Mouse (Mus musculus) neural tube, embryonic 11.5 days (tissue): ENCODE measurements around the gene Pax6. TPM values are rescaled to one million over a fixed set of nuclear protein-coding genes. Genes with fewer than 3 reads are reported as not detected.

ENCODE experiments used
- ATAC-seq: fragments of 200-750 bp; cut with Nextera tagmentation; 2 replicates; pipeline ENCODE4 v1.8.0; 2017; ENCODE audit warnings: moderate number of reproducible peaks, mild to moderate bottlenecking, moderate TSS enrichment, moderate library complexity; ENCODE audit not compliant: insufficient read depth, low FRiP score, low TSS enrichment
- DNase-seq: peaks from one replicate; pipeline ENCODE4 v3.0.0-alpha.2; 2015; ENCODE audit warnings: low spot score
- H3K27ac ChIP-seq: fragments of 300-500 bp; sonication (generic); 2 replicates; pipeline ENCODE4 v1.5.1; 2014; ENCODE audit warnings: low read depth, mild to moderate bottlenecking, low read length
- H3K27me3 ChIP-seq: fragments of 300-500 bp; sonication (generic); 2 replicates; pipeline ENCODE4 v1.6.1; 2014; ENCODE audit warnings: mild to moderate bottlenecking, low read length, mixed read lengths; ENCODE audit not compliant: control insufficient read depth, insufficient read depth
- H3K36me3 ChIP-seq: fragments of 300-500 bp; sonication (generic); 2 replicates; pipeline ENCODE4 v1.6.1; 2014; ENCODE audit warnings: mild to moderate bottlenecking, low read length, moderate library complexity, mixed read lengths; ENCODE audit not compliant: control insufficient read depth, insufficient read depth
- H3K4me1 ChIP-seq: fragments of 300-500 bp; sonication (generic); 2 replicates; pipeline ENCODE4 v1.6.1; 2014; ENCODE audit warnings: low read length, mixed read lengths; ENCODE audit not compliant: control insufficient read depth, insufficient read depth
- H3K4me2 ChIP-seq: fragments of 300-500 bp; sonication (generic); 2 replicates; pipeline ENCODE4 v1.6.1; 2014; ENCODE audit warnings: low read depth, mild to moderate bottlenecking, moderate library complexity
- H3K4me3 ChIP-seq: fragments of 300-500 bp; sonication (generic); 2 replicates; pipeline ENCODE4 v1.5.1; 2014; ENCODE audit warnings: low read depth, low read length
- H3K9ac ChIP-seq: fragments of 300-500 bp; sonication (generic); 2 replicates; pipeline ENCODE4 v1.6.1; 2014; ENCODE audit warnings: mild to moderate bottlenecking, low read length
- H3K9me3 ChIP-seq: fragments of 300-500 bp; sonication (generic); 2 replicates; pipeline ENCODE4 v1.6.1; 2016; ENCODE audit warnings: low read length; ENCODE audit not compliant: control insufficient read depth
- WGBS: fragments of 180-500 bp; shearing (Covaris S2); extraction: QIAGEN DNeasy Blood & Tissue Kit; methylation state at CpG from one replicate; pipeline ENCODE4 v1.1.7; 2014; 5-methylcytosine and 5-hydroxymethylcytosine counted together
- polyA plus RNA-seq: library from polyadenylated mRNA; unstranded; fragments of >200 nt; fragmentation: Nextera tagmentation; extraction: Ambion mirVana; gene quantifications from 2 replicates; pipeline ENCODE4 v1.2.1, GENCODE M21; 2014

Gene Pax6
- polyA plus RNA-seq, result 28.2 and 30.7 TPM in 2 replicates

DNA sequence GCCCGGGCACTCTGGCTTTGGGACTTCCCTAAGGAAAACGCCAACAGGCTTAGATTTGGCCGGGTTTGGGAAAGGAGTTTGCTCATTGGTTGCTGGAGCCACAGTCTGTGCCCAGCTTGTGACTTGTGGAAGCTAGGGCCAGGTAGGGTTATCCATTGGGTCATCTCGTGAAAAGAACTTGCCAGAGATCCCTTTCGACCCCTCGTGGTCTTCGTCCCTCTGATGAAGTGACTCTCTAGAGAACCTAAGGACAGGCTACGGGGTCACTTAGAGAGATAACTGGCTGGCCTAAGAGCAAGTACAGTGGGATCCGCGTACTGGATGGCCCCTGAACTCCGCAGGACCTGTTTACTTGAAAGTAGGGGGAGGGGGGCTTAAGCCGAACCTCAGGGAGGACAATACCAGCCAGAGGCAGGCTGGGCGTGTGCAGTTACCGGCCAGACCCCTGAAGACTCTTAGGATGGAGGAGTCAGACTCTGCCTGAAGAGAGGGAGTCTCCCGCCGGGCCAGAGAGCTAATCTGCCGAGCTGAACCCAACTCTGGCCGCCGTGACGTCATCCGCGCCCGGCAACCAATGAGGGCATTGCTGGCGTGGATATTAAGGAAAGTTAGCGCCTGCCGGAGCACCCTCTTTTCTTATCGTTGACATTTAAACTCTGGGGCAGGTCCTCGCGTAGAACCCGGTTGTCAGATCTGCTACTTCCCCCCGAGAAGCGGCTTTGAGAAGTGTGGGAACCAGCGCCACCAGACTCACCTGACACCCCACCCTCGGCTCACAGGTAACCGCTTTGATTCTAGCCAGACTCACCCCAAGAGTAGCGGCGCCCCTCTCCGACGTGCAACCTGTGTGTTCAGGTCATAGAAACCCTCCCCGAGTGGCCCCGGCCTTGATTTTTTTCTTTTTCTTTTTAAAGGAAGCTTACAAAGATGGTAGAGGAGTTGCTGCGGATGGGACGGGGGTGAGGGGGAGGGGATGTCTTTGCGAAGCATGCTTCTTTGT is at the start of gene Pax6:
Gene Pax6 (plus strand): TSS at position 630 of the 1,000 bp plus-strand sequence.
- Histone ChIP-seq H3K27ac (no peak within 1 kb of the TSS), H3K27me3 (peaks cover 88% of the 10 kb centered on the region), H3K9ac (peak within 1 kb of the TSS; percentile 53), H3K4me2 (peak within 1 kb of the TSS; percentile 71), H3K4me1 (peaks cover 23% of the 10 kb centered on the region), H3K36me3 (no peaks in the 10 kb centered on the region), H3K4me3 (peak within 1 kb of the TSS; percentile 39), H3K9me3 (no peaks in the 10 kb centered on the region)
- DNase-seq (peak; percentile 65), ATAC-seq (peak; percentile 27)
- WGBS, result under 1% methylated on average over 44 of the region's 44 CpGs

DNA sequence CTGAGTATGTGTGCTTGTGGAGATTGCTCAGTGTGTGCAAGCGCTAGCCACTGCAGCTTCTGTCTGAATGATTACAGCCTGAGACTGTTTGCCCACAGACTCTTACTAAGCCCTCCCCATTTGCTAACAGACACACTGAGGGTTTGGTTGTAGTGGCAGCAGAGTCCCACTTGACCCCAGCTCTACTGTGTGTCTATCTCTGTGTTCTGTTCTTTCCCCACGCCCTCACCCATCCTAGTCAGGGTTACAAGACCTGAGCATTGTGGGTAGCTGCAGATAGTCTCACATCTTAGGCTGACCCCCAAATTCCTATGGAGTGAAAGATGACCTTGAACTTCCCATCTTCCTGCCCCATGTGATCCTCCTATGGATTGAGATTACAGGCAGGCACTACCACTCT is 19.8 kb upstream of the Pax6 start:
- H3K9me3 ChIP-seq, result no peaks in the 10 kb centered on the region

DNA sequence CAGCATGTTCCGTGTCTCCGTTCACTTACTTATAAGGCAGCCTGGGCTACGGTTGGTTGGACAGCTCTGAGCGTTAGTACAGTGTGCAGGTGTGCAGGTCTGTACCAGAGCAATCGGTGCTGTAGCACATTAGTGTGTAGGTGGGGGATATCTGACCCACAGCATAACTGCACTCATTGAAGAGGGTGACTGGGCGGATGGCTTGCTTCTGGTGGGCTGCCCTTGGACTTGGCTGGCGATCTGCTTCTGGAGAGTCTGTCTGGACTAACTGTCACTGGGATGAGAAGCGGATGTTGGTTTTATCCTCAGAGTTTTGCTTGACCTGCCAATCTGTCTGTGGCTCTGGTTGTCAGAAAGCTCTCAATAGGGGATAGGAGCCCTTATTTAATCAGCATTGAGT is 12.2 kb upstream of the Pax6 start:
- 87% methylated on average over 8 of the region's 8 CpGs for whole genome bisulfite sequencing
- H3K27me3 ChIP-seq, result peaks cover 30% of the 10 kb centered on the region

More for the DNA sequence above, 19.8 kb upstream of the Pax6 start:
- Histone ChIP-seq H3K36me3 (no peaks in the 10 kb centered on the region), H3K27ac (no peak overlapping the region), H3K9ac (no peak overlapping the region), H3K4me3 (no peak overlapping the region), H3K4me2 (no peak overlapping the region), H3K27me3 (no peaks in the 10 kb centered on the region), H3K4me1 (no peaks in the 10 kb centered on the region)
- DNase-seq, result no peak
- 88% methylated on average over 2 of the region's 2 CpGs for WGBS
- ATAC-seq, result no peak

DNA sequence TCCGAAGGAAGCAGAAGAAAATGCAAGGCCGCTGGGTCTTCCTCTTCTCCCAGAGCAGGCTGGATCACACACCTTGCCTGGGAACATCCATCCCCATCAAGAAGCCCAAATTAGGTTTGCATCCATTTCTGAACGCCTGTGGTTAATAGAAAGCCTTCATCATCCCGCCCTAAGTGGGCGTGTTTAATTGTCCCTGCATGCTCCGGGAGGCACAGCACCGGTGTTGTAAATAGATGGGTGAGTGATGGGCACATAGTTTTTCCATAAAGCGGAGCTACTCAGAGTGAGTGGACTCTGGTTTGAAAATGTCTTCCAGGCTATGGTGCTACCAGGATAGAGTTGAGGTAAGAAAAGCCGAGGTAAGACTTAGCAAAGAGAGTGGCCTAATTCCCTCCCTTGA is 9.3 kb upstream of the Pax6 start:
- H3K27ac ChIP-seq, result no peak overlapping the region
- H3K36me3 ChIP-seq, result no peaks in the 10 kb centered on the region
- ATAC-seq, result no peak
- no peaks in the 10 kb centered on the region for H3K9me3 ChIP-seq
- WGBS, result 7% methylated on average over 9 of the region's 9 CpGs
- H3K4me1 ChIP-seq, result peaks cover 7% of the 10 kb centered on the region
- peak; percentile 25 for DNase-seq
- H3K27me3 ChIP-seq, result peaks cover 54% of the 10 kb centered on the region
- no peak overlapping the region for H3K9ac ChIP-seq
- 0 out of 2 replicates have a peak overlapping the region, but pooled peaks have one; percentile 10 for H3K4me3 ChIP-seq
- peak overlapping the region; percentile 33 for H3K4me2 ChIP-seq

More for the DNA sequence above, 12.2 kb upstream of the Pax6 start:
- no peaks in the 10 kb centered on the region for H3K9me3 ChIP-seq
- DNase-seq, result no peak
- H3K4me1 ChIP-seq, result peaks cover 7% of the 10 kb centered on the region
- no peak for ATAC-seq
- no peak overlapping the region for H3K4me3 ChIP-seq
- H3K9ac ChIP-seq, result no peak overlapping the region
- H3K27ac ChIP-seq, result no peak overlapping the region
- H3K4me2 ChIP-seq, result no peak overlapping the region
- no peaks in the 10 kb centered on the region for H3K36me3 ChIP-seq

DNA sequence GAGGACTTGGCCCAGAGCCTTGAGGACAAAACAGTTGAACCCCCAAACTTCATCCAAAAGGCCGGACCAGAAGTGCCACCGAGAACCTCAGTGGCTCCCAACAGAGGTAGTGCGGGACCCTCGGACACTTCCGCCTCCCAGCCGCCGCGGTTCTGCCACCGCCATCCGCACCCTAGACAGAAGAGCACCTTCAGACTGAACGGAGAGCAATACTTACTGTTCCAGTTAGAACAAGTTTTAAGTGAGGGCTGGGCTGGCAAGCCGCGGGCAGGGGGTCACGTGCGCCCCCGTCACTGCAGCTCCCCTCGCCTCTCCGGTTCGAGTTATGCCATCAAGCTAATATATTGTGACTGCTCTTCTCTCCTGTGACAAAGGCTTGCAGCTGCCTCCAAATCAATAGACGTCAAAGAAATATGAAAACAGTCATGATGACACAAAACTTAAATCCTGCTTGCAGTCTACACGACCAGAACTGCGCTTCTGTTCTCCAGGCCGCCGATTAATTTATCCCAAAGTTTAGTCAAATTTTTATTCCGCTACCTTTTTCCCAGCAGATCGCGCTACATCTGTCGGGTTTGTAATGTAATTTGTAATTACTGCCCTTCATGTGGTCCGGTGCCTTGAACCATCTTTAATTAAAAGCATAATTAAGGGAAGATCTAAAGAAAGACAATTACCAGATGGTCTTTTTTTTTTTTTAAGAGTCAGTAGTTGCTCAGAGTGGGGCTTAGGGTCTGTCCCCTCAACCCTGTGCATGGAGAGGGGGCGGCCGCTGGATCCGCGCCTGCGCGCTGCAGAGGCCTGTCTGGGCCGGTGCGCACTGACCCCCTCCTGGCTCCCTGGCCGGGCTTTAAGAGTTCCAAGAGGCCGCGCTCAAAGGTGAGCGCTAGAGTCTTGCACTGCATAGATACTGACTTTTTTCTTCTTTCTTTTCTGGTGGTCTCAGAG is 8.5 kb upstream of the Pax6 start:
- Histone ChIP-seq H3K36me3 (no peaks in the 10 kb centered on the region), H3K4me3 (peak overlapping the region; percentile 26), H3K27ac (no peak overlapping the region), H3K4me1 (peaks cover 7% of the 10 kb centered on the region), H3K27me3 (peaks cover 63% of the 10 kb centered on the region), H3K4me2 (peak overlapping the region; percentile 33), H3K9ac (no peak overlapping the region), H3K9me3 (no peaks in the 10 kb centered on the region)
- under 1% methylated on average over 40 of the region's 41 CpGs for WGBS
- peak; percentile 53 for DNase-seq
- ATAC-seq, result peak; percentile 69

DNA sequence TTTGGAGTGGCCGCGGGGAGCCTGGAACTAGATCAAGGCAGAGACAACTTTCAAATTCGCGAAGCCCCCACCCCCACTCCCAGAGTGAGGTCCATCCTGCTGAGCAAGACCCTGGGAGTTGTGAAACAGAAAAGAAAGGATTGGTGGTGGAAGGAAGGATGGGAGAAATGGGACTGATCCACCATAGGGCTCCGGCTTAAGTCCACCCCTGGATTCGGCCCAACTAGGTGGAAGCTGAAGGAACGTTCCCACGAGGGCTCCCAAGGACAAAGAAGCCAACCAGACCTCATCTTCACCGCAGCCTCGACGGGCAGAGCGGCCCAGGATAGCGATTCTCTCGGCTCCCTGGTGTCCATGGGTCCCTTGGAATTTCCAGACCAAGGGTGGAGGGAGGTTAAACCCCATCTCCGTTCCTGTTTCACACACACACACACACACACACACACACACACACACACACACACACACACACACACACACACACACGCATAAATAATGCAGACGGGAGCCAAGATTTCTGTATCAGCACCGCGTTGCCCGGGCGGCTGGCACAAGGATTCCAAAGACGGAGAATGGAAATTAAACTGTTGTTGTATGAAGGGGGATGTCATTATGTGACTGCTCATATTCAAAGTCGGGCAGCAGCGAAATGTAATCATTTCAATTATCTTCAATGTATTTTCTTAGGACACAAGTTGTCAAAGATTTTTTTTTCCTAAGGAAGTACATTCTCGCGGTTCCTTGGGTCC is 7.7 kb upstream of the Pax6 start:
- no peak for ATAC-seq
- peaks cover 71% of the 10 kb centered on the region for H3K27me3 ChIP-seq
- peaks cover 7% of the 10 kb centered on the region for H3K4me1 ChIP-seq
- DNase-seq, result peak; percentile 61
- H3K9me3 ChIP-seq, result no peaks in the 10 kb centered on the region
- H3K4me3 ChIP-seq, result peak overlapping the region; percentile 26; the same call in 1 of the 2 replicates
- no peaks in the 10 kb centered on the region for H3K36me3 ChIP-seq
- WGBS, result under 1% methylated on average over 26 of the region's 26 CpGs
- H3K9ac ChIP-seq, result no peak overlapping the region
- peak overlapping the region; percentile 33 for H3K4me2 ChIP-seq
- no peak overlapping the region for H3K27ac ChIP-seq

DNA sequence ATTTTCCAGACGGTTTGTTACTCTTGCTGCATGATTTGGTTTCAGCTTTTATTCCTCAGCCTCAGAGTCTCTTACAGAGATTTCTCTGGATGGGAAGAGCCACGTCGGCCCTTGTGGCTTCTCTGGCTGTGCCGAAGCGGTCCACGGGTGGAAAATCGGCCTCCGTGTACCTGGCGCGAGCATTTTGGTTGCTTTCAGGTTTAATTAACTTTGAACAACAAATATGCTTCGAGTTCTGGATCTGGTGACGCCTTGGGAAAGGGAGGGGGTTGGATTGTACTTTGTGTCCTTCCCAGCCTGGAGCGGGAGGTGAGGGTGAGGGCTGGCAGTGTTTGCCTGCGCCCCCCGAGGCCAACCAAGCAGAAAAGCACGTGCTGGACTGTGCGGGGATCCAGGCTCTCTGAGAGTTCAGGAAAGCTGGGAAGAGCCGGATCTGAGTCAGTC is 7.1 kb upstream of the Pax6 start:
- Histone ChIP-seq H3K4me1 (peaks cover 7% of the 10 kb centered on the region), H3K4me2 (no peak overlapping the region), H3K36me3 (no peaks in the 10 kb centered on the region), H3K9me3 (no peaks in the 10 kb centered on the region), H3K4me3 (no peak overlapping the region), H3K27me3 (peaks cover 77% of the 10 kb centered on the region), H3K9ac (no peak overlapping the region), H3K27ac (no peak overlapping the region)
- 1% methylated on average over 18 of the region's 18 CpGs for WGBS
- ATAC-seq (no peak), DNase-seq (peak; percentile 61)

DNA sequence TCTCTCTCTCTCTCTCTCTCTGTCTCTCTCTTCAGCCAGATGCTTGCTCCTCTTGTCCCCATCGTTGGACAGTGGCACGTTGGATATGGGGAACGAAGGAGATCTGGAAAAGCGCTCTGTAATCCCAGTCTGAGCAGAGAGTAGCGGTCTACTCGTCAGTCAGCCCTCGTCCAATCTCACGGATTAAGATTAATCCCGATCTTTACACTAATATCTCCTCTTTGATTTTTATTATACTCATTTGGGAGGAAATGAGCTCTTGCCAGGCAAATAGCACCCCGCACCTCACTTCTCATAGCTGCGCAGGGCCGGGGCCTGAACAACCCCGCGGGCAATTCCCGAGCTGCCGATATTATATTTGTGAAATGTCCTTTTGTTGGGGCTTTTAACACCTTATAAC is 6.6 kb upstream of the Pax6 start:
- no peak overlapping the region for H3K9ac ChIP-seq
- peak; percentile 44 for DNase-seq
- no peak for ATAC-seq

More for the DNA sequence above, 6.6 kb upstream of the Pax6 start:
- Histone ChIP-seq H3K4me2 (no peak overlapping the region), H3K9me3 (no peaks in the 10 kb centered on the region), H3K4me3 (no peak overlapping the region), H3K27ac (no peak overlapping the region), H3K36me3 (no peaks in the 10 kb centered on the region), H3K27me3 (peaks cover 79% of the 10 kb centered on the region), H3K4me1 (peaks cover 11% of the 10 kb centered on the region)
- WGBS, result 2% methylated on average over 16 of the region's 16 CpGs
